Mouse (Mus musculus) megakaryocyte, adult 5-6 weeks (primary cell): ENCODE measurements at regions not wholly inside any gene's neighbourhood (a gene's known extent, or its start where the extent isn't known, plus 50 kb on each side); places are given as distances from the start of the nearest gene placed in this dataset.

ENCODE experiments used
- ATAC-seq: 2 replicates; pipeline ENCODE4 v1.8.0; 2016; ENCODE audit warnings: mild to moderate bottlenecking, inconsistent platforms; ENCODE audit not compliant: poor library complexity, severe bottlenecking

DNA sequence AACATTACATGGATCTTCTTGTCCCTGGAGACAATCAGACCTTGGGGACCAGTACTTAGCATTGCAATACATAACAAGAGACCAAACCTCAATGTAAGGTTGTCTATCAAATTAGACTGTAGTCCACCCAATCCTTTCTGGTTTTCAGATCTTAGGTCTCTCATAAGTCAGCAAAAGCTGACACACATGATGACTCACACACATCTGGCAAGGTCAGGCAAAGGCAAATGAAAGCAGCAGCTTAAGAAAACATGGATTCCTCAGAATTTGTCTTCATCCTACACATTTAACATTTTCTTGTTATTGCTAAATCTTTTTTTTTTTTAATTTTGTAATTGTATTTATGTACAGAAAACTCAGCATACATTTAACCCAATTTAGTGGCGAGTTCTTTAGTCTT, 52.0 kb downstream of the Gm11983 start:
- ATAC-seq, result no peak

DNA sequence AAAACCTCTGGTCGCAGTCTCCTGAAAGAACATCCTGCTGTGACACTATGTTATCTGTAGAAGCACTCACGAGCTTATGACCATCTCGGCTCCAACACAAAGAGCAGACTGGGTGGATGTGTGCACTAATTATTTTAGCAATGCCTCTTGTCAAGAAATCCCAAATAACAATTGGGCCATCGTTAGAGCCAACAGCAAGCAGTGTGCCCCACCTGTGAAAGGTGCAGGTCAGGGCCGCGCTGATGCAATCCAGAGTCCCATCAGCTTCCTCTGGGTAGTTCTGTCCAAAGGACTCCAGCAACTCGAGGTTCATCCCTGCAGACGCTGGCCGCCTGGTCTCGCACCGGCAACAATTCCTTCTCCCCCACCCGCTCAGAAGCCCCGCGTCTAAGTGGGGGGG, 54.6 kb downstream of the Gm11983 start:
- ATAC-seq, result no peak

DNA sequence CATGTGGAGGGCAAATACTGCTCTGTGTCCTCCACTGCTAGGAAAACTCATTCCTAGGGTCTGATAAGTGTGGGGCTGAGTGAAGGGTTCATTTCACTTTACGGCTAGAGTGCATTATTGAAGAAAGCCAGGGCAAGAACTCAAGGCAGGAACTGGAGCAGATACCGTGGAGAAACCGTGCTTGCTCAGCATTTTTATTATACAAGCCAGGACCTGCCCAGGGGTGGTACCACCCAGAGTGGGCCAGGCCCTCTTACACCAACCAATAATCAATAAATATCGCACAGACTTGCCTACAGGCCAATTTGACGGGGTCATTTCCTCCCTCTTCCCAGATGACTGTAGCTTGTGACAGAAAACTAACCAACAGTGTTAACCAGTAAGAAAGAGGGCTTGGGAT, 57.7 kb downstream of the Gm11983 start:
- no peak for ATAC-seq

DNA sequence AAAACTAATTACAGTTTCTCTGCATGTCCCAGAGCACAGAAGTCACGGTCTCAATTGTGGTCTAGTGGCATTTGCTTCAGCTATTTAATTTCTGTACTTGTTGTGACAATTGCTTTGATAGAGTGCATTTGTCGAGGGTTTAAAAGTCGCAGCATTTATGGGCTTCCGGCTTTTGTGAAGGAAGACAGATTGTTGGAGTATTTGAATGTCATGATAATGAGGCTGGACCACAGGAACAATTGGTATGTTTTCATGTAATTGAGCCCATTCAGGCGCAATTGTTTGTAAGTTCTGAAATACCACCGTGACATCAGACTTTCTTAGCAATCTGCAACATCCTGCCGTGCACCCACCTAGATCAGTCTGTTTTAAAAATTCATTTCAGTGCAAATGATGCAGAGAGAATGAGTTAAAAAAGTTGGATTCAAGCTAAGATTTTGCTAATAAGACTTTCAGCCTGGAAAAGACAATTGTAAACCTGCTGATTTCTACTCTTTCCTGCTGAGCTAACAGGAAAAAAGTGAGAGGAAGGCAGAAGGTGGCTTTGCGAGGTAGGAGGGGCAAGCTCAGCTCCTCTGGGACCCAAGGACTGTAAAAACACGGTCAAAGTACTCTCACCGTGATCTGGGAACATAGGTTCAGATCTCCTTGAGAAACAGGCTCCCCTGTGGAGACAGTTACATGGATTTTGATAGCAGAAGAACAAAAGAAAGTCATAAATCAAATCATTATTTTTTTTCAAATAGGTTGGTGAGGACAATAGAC, 58.7 kb downstream of the Gm11983 start:
- no peak for ATAC-seq

DNA sequence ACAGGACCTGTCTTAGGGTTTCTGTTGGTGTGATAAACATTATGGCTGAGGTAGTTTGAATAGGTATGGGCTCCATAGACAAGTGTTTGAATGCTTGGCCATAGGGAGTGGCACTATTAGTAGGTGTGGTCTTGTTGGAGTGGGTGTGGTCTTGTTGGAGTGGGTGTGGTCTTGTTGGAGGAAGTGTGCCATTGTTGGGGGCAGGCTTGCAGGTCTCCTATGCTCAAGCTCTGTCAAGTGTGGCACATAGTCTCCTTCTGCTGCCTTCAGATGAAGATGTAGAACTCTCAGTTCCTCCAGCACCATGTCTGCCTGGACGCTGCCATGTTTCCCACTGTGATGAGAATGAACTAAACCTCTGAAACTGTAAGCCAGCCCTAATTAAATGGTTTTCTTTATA, 59.9 kb downstream of the Gm11983 start:
- ATAC-seq, result no peak

DNA sequence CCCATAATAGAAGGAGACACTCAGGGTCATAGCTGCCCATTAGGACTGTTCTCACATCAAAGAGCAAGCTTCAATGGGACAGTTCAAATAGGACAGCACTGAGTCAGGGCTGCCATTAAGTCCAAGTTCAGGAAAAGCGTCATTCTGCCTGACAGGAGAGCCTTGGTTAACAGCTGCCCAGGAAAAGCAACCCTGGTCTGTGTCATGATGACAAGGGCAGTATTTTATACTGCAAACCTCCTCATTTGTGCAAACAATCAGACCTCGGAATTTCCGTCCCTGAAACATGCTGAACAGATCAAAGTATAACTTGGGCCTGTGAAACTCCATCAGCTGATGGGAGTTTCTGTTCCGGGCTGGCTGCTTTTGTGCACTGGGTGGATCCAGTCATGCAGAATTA, 62.8 kb downstream of the Gm11983 start:
- no peak for ATAC-seq

DNA sequence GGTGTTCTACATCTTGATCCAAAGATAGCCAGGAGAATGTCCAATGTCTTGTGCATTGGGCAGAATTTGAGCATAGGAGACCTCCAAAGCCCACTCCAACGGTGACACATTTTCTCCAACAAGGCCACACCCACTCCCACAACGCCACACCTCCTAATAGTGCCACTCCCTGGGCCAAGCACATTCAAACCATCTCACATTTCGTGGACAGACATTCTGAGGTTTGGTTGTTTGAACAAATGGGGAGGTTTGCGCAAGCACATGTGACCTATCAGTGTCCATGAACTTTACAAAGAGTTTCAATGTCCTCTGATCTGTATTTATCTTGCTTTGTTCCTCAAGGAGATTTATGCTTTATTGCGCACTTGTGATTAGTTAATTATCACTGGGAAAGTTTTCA, 63.5 kb downstream of the Gm11983 start:
- no peak for ATAC-seq

DNA sequence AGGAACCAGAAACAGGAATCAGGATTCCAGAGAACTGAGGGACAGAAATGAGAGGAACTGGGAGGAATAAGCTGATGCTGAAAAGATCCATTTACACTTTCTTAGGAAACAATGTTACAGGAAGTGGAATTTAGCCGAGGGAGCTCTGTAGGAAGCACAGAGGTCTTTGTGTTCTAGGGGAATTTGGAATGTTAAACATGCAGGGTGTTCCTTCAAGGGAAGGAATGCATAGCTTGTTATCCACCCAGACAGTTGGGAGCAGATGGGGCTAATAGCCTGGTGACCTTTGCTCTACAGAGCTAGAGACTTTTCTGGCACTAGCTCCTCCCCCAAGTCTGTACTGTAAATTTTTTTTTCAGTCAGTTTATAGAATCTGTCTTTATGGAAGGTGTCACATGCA, 64.1 kb downstream of the Gm11983 start:
- no peak for ATAC-seq

DNA sequence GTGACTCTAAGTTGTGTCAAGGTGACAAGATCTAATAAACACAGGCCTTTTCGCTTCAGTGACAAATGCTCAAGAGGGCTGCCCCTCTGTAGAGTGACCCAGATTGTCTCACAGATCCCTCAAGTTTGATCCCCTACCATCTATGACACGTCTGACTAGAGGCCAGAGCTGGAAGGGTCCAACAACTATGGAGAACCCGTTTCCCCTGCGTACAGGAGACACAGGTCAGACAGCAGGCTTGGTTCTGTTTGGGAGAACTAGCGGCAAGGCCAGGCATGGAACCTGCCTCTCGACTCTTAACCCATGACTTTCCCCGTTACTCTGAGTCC, 68.1 kb downstream of the Gm11983 start:
- no peak for ATAC-seq

DNA sequence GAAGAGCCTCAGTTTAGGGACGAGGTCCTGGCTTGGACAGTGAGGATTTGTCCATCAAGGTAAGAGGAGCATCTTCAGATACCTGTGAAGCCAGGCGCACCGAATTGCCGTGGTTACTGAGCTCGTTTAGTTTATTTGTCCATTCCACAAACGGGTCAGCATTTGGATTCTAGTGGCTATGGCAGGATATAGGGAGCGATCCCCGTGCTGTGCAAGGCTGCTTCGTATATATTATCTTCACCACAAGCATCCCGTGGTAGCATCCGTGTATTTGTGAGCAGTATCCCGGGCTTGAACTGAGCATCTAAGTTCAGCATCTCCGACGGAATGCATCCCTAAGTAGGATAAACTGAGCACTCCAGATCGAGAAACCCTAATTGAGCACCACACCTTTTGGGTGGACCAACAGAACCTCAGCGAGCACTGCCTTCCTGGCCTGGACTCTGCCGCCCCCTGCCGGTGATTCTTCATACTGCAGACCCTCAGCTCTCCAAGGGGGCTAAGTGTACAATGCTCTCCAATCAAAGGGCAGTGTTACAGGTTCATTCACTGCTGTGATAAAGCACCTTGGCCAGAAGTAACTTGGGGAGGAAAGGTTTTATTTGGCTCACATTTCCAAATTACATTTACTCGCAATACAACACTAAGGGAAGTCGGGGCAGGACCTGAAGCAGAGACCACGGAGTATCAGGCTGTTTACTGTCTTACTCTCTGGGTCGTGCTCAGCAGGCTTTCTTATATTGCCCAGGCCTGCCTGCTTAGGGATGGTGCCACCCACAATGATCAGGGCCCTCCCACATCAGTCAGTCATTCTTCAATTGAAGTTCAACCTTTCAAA, 68.6 kb downstream of the Gm11983 start:
- 0 out of 2 replicates have a peak, but pooled peaks have one; percentile 40 for ATAC-seq

DNA sequence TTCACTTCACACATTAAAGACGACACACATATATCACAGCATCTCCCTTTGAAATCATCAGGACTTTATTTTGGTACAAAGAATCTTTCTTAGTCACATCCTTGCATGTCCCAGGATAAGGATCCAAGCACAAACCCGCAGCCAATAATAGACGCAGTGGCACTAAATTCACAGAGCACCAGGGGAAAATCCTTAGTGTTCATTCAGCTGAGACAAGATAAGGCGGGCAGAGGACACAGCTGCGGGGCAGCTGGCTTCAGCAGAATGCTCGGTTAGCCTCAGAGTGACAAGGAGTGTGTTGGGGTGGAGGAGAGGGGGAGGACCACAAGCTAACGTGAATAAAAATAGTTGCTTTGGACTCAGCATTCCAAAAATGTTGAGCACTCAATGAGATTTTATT, 70.7 kb downstream of the Gm11983 start:
- ATAC-seq, result no peak

DNA sequence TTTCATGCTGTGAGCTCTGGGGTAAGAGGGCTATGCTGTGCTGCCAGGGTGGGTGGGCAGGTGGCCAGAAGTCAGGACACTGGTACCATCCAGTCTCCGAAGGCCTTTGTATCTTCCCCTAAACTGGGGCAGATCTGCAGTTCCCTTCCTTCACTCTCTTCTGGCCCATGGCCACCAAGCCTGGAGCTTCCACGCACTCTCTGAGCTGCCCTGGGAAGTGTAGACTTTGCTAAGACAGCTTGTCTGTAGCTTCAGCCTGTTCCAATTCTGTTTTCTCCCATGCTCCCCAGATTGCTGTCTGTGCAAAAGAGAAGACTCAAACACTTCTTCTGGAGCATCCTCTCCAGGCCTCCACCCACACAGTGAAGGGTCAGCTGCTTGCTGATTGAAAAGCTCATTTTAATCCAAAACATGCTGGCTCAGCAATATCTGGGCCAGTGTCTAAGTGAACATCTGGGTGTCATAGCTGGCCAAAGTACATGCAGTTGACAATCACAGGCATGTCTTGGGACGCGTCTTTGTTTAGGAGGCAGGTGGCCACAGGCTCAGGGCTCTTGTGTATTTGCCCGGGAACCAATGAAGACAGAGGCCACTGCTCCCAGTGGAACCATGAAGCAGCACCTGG, 72.0 kb downstream of the Gm11983 start:
- ATAC-seq, result no peak

DNA sequence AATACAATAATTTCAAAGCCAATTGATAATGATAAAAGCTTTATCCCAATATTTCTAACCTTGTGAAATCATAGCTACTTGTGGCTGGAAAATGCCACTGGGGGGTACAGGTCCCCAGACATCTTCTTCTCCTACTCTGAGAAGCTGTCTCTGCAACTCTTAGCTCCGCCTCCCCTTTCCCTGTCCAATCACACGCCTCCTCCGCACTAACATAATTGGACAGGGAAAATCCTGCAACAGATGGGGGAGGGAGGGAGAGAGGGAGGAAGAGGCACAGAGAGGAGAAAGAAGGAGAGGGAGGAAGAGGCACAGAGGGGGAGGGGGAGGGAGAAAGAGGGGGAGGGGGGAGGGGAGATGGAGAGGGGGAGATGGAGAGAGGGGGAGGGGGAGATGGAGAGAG, 73.3 kb downstream of the Gm11983 start:
- no peak for ATAC-seq

DNA sequence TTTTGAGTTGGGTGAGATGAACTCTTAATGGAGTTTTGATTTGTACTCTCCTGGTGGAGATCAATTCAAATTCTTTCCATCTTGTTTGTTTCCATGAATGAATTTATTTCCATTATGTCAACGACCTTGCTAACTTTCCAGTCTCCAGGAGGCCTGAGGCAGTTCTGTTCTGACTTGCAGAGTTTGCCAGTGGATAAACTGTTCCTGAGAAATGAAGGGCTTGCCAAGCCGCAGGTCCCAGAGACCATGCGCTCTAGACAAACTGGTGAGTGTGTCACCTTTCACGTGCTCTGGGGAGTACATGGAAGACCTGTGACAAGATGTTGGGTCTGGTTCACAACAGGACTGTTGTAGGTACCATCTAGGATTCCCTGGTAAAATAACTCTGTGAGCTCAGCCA, 74.5 kb downstream of the Gm11983 start:
- ATAC-seq, result no peak

DNA sequence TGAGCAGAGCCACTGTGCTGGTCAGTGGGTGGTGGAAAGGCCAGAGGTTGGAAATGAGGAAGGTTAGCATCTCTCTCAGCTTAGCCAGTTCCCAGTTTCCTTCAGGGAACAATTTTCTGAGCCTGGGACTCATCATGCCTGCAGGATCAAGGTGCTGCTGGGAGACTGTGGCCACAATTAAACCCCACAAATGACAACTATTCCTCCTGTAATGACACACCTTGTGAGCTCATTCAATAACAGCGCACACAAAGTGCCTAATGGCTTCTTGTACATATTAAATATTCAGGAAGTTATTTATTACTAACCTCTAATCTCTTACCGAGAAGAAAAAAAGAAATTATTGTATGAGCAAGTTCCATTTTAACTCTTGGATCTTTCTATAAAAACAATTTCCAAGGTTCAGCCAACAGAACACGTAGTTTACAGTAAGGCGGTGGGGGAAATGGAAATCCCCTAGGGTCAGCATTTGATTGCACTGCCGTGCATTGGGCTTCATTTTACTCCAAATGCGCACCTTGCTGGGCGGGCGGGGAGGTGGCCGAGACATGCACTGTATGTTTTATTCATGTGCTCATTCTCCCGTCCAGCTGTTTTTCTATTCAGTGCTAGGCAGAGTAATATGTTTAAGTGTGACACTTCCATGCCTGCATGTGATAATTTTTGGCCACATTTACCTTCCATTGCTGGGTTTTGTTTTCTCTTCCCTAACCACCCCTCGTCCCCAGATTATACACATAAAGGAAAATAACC, 75.4 kb downstream of the Gm11983 start:
- ATAC-seq, result no peak

DNA sequence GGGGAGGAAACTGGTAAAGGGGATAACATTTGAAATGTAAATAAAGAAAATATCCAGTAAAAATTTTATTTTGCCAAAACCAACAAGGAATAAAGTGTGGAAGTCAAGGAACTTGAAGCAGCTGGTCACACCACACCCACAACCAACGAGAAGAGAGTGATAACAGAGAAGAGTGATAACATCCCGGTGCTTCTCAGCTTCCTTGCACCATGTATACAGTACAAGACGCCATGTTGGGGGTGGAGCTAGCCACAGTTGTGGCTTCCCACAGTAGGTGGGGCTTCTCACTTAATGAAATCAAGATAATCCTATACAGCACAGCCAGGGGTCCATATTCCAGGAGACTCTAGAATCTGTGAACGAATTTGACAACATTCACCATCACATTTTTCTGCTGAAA, 77.9 kb downstream of the Gm11983 start:
- ATAC-seq, result no peak

DNA sequence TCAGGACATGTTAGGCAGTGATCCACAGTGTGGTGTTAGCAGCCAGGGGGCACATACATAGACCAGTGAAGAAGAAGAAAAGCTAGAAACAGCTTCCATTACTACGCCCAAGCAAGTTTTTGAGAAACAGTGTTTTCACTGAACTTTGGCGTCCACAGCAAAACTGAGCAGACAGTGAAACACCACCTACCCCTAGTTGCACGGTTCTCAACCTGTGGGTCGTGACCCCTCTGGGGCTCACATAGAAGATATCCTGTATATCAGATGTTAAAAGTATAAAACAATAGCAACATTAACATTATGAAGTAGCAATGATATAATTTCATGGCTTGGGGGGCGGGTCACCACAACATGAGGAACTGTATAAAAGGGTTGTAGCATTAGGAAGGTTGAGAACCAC, 81.1 kb downstream of the Ramp3 start:
- ATAC-seq, result no peak

DNA sequence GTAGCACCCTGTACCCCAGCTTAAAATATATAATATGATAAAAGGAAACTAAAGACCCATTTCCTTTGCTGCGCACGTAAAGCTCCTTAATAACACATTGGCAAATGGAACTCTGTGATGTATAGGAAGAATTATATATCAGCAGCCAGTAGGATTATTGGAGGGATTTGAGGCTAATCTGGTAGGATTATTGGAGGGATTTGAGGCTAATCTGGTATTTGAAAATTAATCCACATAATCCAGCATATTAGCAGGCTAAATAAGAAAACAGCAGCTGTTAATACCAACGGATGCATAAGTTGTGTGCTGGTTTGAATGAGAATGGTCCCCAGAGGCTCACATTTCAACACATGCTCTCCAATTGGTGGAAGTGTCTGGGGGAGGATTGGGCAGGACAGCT, 80.3 kb downstream of the Ramp3 start:
- no peak for ATAC-seq

DNA sequence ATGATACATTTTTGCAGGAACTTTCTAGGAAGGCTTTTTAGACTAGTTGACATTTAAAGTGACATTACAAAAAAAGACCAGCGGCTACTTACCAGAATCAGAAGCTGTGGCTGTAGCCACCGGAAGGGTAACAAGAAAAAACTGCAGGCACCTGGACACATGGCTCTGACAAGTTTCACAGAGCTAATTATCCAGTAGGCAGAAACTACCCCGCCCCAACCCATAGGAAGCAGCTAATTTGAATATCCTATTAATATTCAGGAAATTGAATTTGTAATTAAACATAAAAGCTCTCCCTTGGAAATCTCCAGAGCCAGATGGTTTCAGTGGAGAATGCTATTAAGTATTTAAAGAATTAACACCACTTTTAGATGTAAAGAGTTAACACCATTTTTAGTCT, 79.8 kb downstream of the Ramp3 start:
- no peak for ATAC-seq

DNA sequence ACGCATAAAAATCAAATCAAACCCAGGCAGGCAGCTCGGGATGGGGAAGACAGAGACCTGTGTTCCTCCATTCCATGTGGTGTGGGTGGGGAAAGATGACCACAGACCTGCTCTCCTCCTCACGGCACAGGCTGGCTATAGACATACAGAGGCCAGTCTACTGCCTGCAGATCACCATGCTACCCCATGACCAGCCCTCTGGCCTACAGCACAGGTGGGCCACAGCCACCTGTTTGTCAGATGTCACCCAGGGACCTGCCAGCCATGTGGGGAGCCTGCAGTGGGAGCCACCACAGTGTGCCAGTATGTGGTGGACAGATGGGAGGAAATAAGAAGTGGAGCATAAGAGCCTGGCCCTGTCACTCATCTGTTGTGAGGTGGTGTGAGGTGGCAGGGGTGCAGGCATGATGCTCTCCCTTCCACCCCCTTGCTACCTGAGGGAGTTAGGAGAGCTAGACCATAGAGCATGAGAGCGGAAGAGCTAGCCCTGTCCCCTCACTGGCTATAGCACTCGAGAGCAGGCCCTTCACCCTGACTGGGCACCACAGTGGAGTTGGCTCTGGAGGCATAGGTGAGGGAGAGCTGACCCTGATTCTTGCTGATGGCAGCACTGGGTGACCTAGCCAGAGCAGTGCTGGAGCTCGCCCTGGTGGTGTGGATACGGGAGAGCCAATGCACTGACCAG, 76.6 kb downstream of the Ramp3 start:
- no peak for ATAC-seq

DNA sequence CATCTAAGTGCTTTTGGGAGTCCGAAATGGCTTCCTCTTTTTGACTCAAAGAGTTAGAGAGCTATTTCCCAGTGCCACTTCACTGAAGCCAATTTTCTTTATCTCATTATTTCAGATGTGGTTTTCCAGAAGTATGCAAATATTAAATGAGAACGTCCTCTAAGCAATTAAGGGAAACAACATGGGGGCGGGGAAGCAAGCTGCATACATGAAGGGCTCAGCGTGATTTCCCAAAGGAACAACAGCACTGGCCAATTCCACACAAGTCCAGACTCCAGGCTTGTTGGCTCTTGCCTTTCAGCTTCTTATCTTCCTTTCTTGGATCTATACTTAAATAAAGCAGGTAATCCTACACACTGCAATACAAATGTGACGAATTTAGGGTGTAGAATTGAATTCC, 73.2 kb downstream of the Ramp3 start:
- no peak for ATAC-seq
